Mouse (Mus musculus) WW6 (cell line): Measurements from ENCODE around the gene Lrp2.
"Not testable (repeated sequence)": the region's sequence is repeated elsewhere in the genome, so short reads cannot be mapped to it uniquely, and the experiment has no call there.

Experiments
- DNase-seq: peaks from one replicate; pipeline ENCODE4 v3.0.0-alpha.2; 2013; ENCODE audit warnings: low read depth, low spot score

The Lrp2 gene

DNA sequence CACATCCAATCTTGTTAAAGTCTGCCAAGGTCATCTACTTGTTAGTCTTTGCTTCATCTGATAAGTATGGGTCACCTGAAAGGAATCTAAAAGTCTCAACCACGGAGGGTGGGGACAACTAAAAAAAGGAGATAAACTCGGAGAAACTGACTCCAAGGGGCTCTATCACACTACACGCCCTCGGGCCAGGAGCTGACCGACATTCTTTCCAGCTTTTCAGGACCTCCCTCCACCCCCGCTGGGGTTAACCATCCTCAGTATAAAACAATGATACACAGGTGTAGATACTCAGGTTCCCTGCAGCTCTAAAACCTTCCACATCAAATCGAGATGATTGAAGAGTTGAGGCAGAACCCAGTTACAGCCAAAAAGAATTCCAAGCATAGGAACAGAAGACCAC, 3.0 kb downstream of the Lrp2 start:
- DNase-seq: no peak

DNA sequence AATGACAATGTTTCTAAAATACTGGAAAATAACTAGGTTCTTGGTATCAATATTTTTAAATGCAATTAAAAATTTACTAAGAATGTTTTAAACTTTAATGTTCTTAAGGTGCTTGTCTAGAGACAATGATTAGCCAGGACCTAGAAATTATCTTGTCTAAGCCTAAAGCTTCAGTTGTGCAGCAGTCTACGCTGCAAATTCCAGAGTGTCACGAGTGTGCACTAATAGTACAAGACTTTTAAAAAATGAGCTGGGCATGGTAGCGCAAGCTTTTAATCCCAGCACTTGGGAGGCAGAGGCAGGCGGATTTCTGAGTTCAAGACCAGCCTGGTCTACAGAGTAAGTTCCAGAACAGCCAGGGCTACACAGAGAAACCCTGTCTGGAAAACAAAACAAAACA, 3.8 kb downstream of the Lrp2 start:
- DNase-seq: not testable (repeated sequence)

DNA sequence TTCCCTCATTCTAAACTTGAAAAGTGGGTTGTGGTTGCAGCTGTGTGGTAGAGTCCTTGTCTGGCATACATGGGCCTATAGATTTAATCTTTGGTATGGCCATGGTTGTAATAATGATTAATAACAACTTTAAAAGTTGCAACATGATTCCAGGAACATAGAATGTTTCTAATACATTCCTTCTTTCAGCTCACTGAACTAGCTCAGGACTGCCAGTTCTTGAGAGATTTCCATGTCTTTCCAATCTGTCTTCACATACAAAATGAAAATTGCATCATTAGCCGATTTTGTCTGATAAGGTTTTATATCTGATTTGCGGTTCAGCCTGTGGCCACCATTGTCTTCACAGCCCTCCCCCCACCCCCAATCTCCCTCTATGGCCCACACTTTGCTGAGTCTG, 5.8 kb downstream of the Lrp2 start:
- DNase-seq: no peak

DNA sequence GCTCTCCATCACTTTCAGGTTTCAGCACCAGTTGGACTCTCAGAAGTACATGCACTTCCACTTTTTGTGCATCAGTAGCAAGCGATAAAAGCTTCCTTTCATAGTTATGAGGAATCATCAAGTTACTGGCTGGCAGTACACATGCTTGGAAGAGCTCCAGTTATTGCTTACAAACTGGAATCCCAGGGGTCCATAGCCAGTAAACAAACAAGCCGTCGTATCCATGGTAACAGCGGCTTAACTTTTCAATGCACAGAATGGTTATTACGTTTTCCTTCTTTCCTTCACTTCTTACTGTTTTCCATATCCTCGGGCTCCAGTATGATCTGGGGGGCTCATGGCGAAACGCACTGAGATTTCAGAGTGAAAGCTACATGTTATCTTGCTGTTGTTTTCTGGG, 7.7 kb downstream of the Lrp2 start:
- no peak for DNase-seq

DNA sequence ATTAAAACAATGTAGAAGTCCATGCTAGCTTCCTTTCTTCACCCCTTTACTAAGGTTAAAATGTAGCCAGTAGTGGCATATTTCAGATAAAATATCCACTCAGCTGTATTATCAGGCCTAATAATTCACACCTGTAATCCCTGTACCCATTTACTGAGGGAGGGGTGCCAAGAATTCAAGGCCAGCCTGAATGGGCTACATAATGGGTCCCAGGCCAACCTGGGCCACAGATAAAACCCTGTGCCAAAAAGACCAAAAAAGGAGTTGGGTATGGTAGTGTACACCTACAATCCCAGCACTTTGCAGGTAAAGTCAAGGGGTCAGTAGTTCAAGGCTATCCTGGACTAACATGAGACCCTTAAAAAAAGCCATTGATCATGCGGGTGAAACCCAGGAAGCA, 9.3 kb downstream of the Lrp2 start:
- DNase-seq: no peak

DNA sequence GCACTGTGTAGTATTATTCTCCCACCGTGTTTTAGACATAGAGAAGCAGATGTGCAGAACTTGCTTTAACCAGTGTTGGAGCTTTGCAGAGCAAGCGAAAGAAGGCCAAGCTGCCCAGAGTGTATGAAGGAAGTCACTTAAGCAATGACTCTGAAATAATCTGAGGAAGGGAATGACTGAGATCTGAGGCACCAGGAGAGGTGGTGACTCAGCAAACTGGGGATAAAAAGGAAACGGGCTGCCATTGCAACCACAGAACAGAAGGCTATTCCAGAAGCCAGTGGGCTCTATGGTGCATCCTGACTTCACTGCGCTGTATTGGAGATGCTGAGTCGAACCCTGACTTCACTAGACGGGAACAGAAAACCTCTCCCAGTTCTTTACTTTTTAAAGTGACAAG, 10.9 kb downstream of the Lrp2 start:
- DNase-seq: no peak

DNA sequence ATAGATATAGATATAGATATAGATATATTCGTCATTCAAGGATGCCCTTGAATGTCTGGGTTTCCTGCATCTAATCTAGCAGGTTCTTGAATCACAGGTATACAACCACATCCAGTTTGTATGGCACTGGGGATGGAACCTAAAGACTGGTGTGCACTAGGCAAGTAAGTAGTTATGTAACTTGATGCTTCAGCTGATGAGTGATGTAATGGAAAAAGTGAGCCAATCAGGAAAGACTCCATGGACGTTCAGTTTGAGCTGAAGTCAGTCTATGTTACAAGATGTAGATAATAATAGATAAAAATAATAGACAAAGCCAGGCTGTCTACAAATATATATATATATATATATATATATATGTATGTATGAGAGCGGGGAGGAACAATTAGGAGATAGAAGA, 11.6 kb downstream of the Lrp2 start:
- no peak for DNase-seq

DNA sequence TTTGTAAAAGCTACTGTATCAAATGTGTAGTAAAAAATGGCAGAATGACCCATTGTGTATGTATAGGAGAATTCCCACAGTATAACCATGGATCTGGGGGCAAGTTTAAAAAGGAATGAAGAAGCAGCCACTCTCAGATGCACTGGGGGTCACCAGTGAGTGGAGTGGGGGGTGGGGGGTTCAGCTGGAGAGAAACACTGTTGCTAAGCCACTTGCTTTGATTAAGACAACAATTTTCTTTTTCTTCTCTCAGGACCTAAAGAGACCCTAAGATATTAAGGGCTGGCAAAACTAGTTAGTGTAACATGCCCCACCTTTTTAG, 12.2 kb downstream of the Lrp2 start:
- no peak for DNase-seq

DNA sequence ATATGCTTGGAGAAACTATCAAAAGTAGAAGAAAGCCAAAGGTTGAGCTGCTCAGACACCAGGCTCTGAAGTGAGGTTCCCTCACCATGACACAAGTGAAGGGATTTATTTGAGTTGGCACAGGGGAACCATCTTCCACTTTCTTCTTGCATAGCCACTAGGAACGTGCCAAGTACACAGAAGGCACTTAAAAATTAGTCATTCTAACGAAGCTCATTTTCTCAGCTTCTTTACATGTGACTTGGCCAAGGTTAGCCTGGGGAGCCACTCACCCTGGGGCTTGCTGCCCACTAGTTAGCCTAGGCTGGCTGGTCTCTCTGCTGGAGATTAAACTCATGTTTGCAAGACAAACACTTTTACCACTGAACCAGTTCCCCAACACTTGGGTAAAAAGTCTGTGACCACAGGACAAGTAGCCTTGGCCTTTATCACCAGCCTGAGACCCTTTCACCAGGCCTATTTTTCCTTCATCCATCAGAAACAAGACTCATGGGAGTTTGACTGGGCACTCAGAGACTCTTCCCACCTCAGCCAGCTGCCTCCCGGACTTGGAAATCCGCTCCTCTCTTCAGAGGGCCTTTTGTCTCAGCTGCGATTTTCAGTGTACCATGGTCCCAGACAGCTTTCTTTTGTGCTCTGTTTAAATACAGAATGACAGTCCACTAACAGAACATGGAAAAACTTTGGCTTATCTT, 12.7 kb downstream of the Lrp2 start:
- no peak for DNase-seq

DNA sequence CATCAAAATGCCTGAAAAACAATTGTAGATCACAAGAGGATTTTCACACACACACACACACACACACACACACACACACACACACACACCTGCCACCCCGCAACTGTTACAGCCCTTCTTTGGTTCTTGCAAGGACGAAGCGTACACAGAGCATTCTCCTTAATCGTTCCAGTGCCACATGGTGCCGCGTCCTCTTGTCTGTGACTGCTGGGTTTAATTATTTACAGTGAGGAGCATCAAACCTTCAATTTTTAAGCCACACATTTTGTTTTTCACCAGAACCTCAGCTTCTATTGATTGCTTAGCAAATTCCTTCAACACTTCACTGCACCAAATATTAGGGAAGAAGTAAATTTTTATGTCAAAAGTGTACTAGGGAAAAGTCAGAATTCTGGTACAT, 15.3 kb downstream of the Lrp2 start:
- no peak for DNase-seq

DNA sequence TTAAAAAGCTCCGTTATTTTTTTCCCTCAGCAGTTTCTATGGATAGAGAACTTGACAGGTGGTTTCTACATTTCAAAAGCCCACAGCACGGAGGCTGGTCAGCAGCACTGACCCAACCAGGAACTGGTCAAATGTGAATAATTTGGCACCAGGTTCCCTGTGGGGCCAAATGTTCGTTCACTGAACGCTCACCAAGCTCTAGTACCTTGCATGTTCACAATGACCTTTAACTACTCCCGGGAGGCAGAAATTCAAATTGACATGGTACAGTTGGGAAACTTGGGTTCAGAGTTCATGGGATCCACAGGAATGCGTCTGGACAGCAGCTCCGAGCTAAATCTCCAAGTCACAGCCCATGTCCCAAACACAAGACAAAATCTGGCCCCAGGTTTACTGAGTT, 19.6 kb downstream of the Lrp2 start:
- DNase-seq: no peak

DNA sequence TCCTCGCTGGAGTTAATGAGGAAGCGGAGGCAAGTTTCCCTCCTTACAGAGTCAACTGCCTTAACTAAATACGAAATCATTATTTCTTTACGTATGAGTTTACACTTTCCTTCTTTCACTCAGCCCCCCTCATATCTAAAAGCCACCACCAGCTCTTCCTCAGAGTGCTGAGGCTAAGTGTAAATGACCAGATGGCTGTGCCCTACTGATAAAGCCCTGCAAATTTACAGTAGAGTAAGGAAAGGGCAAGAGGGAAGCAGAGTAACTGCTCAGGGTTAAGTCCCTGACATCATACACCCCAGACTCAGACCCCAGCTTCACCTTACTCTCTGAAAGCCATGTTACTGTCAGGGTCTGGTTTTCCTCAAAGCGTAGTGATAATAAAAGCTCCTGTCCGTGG, 22.4 kb downstream of the Lrp2 start:
- DNase-seq: no peak

DNA sequence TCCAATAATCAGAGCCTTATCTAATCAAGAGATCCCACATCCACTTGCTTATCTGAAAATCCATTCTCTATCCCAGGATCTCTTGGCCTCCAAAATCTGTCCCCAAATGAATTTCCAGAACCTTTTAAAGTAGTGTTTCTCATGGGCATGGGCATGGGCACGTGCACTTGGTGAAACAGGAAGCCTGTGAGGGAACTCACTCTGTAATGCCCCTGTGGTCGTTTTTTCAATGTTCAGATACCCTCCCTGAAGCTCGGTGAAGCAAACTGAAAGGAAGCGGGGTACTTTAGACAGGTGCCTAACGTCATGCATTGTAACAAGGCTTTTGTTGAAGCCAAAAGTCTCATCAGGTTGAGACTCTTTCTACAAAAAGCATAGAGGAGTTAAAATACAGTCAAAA, 23.1 kb downstream of the Lrp2 start:
- DNase-seq: no peak

DNA sequence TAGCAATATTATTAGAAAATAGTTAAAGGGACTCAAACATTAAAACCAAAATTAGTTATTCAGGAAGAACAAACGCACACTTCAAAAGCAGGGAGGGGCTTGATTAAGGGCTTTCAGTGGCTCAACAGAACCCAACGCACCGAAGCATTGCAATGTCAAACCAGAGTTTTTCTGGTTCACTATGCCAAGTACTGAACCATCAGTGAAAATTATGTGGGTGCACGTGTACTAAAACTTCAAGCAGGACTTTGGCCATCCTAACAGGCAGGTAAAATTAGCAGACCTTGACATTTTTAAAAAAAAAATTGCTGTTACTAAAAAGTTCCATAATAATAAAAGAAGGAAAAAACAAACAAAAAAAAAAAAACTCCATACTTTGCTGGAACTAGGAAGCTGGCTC, 25.6 kb downstream of the Lrp2 start:
- DNase-seq: no peak

DNA sequence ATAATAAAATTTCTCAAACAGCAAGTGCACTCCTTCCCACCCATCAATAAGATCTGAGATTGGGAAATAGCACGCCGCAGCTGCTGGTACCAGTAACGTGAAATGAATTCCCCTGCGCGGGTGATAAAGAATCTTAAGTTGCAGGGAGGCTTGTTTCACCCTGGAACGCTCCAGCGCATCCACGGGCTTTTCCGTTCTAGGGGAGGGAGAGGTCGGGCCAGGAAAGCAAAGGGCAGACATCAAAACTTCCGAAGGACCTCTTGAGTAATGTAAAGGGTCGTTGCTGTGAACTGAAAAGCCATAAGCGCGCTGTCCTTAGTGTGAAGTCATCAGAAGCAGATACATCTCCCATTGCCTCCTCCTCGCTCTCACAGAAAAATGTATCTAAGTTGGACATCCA, 26.5 kb downstream of the Lrp2 start:
- no peak for DNase-seq

DNA sequence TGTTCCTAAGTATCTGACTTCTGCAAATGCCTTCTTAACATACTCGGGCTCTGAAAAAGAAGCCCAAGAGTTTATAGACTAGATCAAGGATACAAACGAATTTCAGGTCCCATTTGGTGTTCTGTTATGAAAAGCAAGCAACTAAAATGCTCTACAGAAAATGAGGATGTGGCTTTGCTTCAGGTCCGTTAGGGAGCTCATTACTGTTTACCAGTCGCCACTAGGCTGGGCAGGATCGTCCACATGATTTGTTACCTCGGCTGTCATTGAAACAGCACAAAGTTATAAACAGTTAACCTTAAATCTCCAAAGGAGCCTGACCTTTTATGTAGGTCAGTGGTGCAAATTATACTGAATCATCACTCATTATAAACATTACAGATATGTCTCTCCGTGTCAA, 29.2 kb downstream of the Lrp2 start:
- DNase-seq: no peak

DNA sequence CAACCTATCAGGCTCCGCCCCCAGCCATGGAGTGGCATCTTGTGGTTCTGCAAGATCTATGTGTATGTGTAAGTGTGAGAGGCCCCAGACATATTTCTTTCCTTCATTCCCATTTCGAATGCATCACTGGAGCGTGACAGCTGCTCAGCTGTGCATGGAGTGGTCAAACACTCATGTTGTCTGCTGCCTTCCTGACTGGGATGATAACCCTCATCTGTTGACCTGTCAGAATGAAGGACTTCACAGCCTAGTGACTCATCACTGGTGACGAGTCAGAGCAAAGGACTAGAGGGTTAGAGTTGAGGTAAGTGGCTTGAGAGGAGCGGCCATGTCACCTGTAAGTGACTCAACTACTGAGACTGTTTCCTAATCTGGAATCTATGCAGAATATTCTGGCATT, 34.2 kb downstream of the Lrp2 start:
- DNase-seq: no peak

DNA sequence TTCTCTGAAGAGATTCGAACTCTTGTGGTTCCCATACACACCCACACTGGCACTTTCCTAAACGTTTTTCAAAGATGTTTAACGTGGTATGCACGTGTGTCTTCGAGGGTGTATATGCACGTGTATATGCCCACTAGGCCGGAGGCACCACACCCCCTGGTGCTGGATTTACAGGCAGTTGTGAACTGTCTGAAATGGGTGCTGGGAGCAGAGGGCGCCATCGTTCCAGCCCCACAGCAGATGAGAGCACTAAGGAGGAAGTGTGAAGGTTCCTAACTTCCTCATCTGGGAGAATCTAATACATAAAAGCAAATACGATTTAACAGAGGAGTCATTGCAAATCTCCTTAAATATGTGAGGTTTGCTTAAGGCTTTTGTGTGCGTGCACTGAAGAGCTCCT, 39.0 kb downstream of the Lrp2 start:
- DNase-seq: no peak

DNA sequence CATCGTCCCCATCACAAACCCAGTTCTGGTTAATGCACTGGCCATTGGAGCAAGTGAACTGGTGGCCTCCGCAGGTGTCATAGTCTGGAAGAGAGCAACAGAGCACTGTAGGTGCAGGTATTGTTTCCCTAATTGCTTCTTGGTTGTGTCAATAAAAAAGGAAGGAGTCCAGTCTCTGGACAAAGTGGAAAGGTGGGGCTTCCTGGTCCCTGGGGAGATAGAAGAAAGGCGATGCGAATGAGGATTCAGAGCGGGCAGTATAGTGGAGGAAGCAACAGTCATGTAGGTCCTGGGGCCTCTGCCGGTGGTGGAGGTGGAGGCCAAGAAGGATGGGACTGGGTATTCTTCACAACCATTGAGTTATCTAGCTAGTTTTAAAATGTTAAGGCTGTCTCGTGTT, 49.8 kb downstream of the Lrp2 start:
- no peak for DNase-seq

DNA sequence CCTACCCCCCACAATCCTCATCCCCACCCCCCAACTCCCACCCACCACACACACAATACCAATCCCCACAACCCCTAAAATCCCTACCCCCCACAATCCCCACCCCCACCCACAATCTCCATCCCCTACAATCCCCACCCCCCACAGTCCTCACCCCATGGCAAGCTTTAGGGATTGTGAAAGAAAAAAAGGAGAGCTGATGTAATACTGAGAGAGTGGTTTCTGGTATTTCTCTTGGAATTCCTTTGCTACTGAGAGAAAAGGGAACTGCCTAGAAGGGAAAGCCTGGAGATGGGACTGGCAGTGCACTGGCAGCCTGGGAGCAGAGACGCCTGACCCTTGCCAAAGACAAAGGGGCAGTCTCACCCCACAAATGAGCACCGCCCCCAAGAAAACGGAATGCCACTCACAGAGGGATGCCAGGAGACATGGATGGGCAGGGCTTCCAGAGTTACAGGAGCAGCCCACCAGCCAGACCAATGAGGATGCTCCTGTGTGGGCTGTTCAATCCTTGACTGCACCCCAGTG, 54.3 kb downstream of the Lrp2 start:
- no peak for DNase-seq

DNA sequence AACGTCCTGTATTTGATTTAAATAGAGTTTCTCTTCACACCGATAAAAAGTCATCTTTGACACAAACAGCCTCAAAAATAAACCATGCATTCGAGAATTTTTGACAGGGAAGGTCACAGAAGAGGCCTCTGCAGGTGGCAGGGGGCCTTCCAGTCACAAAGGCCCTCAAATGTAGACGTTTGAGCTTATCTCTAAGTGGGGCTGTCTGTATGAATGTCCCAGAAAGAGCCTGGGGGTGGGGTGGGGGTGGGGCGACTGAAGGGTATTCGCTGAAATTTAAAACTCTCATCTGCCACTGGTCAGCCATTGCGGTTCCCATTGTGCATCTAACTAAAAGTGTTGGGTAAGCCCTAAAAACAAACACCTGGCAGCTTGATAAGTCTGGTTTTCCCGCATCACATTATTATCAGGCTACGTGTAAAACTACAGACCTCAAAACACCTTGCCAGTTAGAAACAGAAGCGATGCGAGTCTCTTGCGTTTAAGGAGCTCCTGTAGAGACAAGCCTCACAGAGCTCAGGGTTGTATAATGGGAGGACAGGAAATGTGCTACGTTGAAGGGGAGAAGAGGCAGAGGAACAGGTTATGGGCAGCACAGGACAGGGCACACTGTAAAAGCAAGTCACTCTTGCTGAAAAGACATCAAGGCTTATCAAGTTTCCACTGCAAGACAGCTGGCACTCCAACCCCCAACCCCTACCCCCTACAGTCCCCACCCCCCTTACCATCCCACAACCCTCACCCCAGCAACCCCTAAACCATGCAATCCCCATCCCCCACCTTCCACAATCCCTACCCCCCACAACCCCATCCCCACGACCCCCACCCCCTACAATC, 55.0 kb downstream of the Lrp2 start:
- DNase-seq: no peak

DNA sequence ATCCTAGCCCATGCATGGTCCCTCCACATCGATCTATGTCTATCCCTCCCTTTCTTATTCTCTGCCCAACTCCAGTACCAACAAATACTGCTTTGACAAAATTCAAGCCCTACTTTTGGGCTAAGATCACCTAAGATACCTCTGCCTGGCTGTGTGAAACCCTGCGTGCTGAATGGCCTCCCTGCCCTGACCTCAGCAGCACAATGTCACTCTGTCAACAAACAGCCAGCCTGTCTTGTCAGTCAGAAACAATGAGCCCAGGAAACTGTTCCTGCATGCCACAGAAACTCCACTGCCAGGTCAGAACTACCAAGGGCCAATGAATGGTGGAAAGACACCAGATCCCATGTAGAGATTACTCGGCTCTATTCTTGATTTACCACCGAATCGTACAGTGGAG, 55.7 kb downstream of the Lrp2 start:
- DNase-seq: no peak

DNA sequence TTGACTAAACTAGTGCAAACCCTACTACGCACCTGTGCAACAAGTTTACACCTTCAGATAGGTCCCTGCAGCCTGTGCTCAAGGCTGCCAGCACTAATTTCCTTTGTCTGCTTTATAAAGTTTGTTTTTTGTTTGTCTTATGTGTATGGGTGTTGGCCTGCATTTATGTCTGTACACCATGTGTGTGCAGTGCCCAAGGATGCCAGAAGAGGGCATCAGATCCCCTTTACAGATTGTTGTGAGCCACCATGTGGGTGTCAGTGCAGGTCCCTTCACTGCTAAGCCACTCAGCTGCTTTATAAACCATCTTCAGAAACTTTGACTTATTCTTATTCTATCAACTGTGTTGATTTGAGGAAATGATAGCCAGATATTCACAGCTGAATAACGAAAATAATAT, 65.6 kb downstream of the Lrp2 start:
- no peak for DNase-seq
